Mouse (Mus musculus) macrophage (primary cell): ENCODE measurements around the gene Nlgn2. TPM values are rescaled to one million over a fixed set of nuclear protein-coding genes. Genes with fewer than 3 reads are reported as not detected.

Experiments
- H3K27ac ChIP-seq: fragments of 350-480 bp; formaldehyde crosslinking; 2 replicates; pipeline ENCODE4 v1.9.0; 2021
- H3K36me3 ChIP-seq: fragments of 350-480 bp; formaldehyde crosslinking; 2 replicates; pipeline ENCODE4 v1.9.0; 2021; ENCODE audit errors: inconsistent target
- H3K4me3 ChIP-seq: fragments of 350-480 bp; formaldehyde crosslinking; 2 replicates; pipeline ENCODE4 v1.9.0; 2021; ENCODE audit errors: inconsistent target
- H3K79me2 ChIP-seq: fragments of 350-480 bp; formaldehyde crosslinking; 2 replicates; pipeline ENCODE4 v1.9.0; 2021; ENCODE audit errors: inconsistent target
- WGBS: methylation state at CpG from one replicate; pipeline ENCODE4 v1.1.7; 2026; ENCODE audit warnings: inconsistent platforms; ENCODE audit not compliant: missing documents; 5-methylcytosine and 5-hydroxymethylcytosine counted together
- polyA plus RNA-seq: library from polyadenylated mRNA; stranded (reverse); fragments of 250-400 nt; gene quantifications from 3 replicates; pipeline ENCODE4 v1.2.4, GENCODE M21; 2018; ENCODE audit warnings: inconsistent platforms

The Nlgn2 gene
- polyA plus RNA-seq, 1 experiment from 2014 or later: 0.80 TPM

DNA sequence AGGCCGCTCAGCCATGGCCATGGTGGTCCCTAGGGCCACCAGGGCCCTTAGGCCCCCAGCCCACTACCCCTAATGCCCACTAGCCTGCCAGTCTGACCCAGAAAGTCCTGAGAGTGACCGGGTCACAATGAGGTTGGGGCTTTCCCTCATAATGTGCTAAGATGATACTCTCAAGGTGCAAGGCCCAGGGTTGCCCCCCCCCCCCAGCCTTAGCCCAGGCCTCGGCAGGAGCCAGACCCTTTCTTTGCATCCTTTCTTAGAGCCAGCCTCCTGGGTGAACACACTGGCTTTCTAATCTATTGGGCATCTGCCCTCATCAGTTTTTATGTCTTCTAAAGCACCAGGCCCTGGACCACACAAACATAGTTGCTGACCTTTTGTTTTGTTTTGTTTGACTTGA lies 15.5 kb downstream of the Nlgn2 start, which contains the start of gene Spem1:
TSS of gene Spem1 (minus strand) at position 101 of the 400 bp plus-strand sequence.
- no peak within 1 kb of the TSS for H3K27ac ChIP-seq
- no peaks in the 10 kb centered on the region for H3K36me3 ChIP-seq
- H3K79me2 ChIP-seq: no peaks in the 10 kb centered on the region
- no peak within 1 kb of the TSS for H3K4me3 ChIP-seq
- 84% methylated on average over 3 of the region's 3 CpGs for WGBS

DNA sequence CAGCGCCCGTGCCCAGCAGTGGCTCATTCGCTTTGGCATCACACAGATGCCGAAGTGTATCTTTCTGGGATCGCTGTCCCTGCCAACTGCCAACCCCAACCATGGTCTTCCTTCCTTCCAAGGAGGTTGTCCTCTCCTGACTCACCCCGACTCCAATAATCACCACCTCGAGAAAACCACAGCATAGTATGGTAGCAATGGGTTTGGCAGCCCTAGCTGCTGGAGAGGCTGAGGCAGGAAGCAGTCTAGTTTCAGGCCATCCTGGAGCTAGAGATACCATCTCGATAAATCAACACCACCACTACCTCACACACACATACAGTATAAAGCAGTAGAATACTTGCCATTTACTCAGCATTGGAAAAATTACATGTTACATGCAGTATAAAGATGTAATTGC lies 18.7 kb downstream of the Nlgn2 start:
- H3K36me3 ChIP-seq: no peaks in the 10 kb centered on the region
- WGBS: 51% methylated on average over 8 of the region's 8 CpGs
- H3K4me3 ChIP-seq: no peak overlapping the region
- H3K79me2 ChIP-seq: no peaks in the 10 kb centered on the region
- no peak overlapping the region for H3K27ac ChIP-seq

DNA sequence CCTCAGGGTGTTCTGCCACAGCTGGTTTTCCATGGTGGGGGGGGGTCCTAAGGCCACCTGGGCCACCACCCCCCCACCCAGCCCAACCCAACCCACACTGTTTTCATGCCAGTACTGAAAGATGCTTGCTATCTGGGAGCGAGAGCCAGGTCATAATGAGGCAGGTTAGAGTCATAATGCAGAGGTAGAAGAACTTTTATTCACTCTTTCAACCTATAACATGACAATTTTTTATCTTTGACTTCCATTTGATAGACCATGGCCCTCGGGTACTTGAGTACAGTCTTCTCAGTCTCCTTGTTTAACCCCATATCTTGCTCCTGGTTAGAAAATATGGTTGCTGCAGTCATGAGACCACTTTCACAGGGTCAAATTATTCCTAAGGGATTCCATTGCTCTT lies 19.2 kb downstream of the Nlgn2 start, which contains the start of gene Spem2:
TSS of gene Spem2 (minus strand) at position 101 of the 400 bp plus-strand sequence.
- no peaks in the 10 kb centered on the region for H3K36me3 ChIP-seq
- H3K4me3 ChIP-seq: no peak within 1 kb of the TSS
- H3K79me2 ChIP-seq: no peaks in the 10 kb centered on the region
- H3K27ac ChIP-seq: no peak within 1 kb of the TSS
- WGBS: 92% methylated on average over 2 of the region's 2 CpGs

GRCm38 (mm10) chr11:69816520-69816919 lies 21.1 kb downstream of the Nlgn2 start:
- 95% methylated on average over 8 of the region's 12 CpGs for WGBS
- H3K79me2 ChIP-seq: no peaks in the 10 kb centered on the region
- H3K27ac ChIP-seq: no peak overlapping the region
- no peaks in the 10 kb centered on the region for H3K36me3 ChIP-seq
- no peak overlapping the region for H3K4me3 ChIP-seq

- Histone ChIP-seq H3K79me2 (no peaks in the 10 kb centered on the region), H3K27ac (no peak within 1 kb of the TSS), H3K4me3 (no peak within 1 kb of the TSS), H3K36me3 (no peaks in the 10 kb centered on the region)
- 79% methylated on average over 10 of the region's 10 CpGs for WGBS
These were observed 22.4 kb downstream of the Nlgn2 start, which contains the start of gene Gm39566 for GRCm38 (mm10) chr11:69815155-69815554. Gene Gm39566, minus strand, starts transcription at chr11:69815298.

DNA sequence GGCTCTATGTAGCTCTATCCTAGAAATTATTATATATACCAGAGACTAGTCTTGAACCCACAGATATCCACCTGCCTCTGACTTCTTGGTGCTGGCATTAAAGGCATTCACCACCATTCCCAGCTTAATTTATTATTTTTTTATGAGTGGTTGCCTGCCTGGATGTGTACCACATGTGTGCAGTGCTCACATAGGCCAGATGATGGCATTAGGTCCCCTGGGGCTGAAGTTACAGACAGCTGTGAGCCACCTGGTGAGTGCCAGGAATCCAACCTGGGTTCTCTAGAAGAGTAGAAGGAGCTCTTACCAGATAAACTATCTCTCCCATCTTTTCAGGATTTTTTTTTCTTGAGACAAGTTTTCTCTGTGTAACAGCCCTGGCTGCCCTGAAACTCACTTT lies 27.3 kb downstream of the Nlgn2 start:
- H3K36me3 ChIP-seq: no peaks in the 10 kb centered on the region
- H3K79me2 ChIP-seq: no peaks in the 10 kb centered on the region
- no peak overlapping the region for H3K4me3 ChIP-seq
- H3K27ac ChIP-seq: no peak overlapping the region

- H3K36me3 ChIP-seq: no peaks in the 10 kb centered on the region
- H3K79me2 ChIP-seq: no peaks in the 10 kb centered on the region
- 91% methylated on average over 2 of the region's 2 CpGs for WGBS
- H3K27ac ChIP-seq: no peak overlapping the region
- no peak overlapping the region for H3K4me3 ChIP-seq
These were observed 29.9 kb downstream of the Nlgn2 start for GRCm38 (mm10) chr11:69807641-69808040.

- H3K27ac ChIP-seq: no peak overlapping the region
- H3K36me3 ChIP-seq: no peaks in the 10 kb centered on the region
- no peak overlapping the region for H3K4me3 ChIP-seq
- no peaks in the 10 kb centered on the region for H3K79me2 ChIP-seq
- 92% methylated on average over 4 of the region's 4 CpGs for WGBS
These were observed 31.2 kb downstream of the Nlgn2 start for GRCm38 (mm10) chr11:69806378-69806777.

DNA sequence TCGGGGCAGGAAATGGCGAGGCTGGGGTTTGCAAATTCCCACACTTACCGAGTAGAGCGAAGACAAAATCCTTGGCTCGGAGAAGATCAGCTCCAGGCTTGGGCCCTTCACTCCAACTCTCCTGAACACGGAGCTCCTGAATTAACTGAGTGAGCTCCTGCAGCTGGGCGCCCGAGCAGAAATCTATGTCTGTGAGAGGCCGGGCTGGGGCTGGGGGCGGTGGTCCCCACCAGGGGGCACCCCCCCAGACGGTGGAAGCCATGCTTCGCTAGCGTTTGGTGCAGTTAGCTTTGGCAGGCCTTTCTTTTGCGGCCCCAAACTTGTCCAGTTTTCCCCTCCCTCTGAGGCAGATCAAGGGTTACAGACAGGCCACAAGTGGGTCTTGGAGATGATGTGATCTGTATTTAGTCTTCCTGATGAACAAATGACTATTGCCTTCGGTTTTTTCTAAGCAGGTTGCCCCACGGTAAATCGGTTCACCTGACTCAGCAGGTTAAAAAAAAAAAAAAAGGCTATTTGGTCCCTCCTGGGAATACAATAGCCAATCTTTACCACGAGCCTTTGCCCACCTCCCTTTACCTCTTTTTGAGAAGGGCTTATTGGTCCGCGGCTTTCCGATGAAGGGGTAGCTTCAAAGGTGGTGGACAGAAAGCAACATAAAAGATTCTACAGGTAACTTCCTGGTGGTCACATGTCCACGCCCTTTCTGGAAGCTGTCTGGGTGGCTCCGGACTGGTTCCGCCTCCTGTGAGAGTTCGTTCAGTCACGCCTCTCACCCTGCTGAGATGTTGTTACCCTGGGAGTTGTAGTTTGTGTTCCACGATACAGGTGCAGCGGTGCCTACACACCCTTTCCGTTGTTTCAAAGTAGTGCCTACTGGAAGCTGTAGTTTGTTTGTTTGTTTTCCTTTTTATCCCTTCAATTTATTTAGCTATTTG lies 32.3 kb downstream of the Nlgn2 start, which contains the start of gene Tmem102:
TSS of gene Tmem102 (minus strand) at position 653 of the 938 bp plus-strand sequence.
- WGBS: 64% methylated on average over 29 of the region's 29 CpGs
- Histone ChIP-seq H3K27ac (no peak within 1 kb of the TSS), H3K79me2 (no peaks in the 10 kb centered on the region), H3K4me3 (no peak within 1 kb of the TSS), H3K36me3 (no peaks in the 10 kb centered on the region)

DNA sequence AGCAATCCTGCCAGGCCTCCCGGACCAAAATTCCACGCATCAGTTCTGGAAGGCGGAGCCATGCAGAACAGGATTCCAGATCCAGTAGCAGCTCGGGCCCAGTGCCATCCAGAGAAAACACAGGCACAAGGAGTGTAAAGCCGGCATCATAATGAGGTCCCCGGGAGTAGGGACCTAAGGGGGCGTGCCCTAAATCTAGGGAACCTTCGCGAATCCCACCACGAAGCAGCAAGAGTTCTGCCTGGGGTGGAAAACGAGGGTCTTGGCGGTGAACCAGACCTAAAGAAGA lies 33.0 kb downstream of the Nlgn2 start:
- 61% methylated on average over 12 of the region's 12 CpGs for WGBS
- H3K4me3 ChIP-seq: no peak overlapping the region

DNA sequence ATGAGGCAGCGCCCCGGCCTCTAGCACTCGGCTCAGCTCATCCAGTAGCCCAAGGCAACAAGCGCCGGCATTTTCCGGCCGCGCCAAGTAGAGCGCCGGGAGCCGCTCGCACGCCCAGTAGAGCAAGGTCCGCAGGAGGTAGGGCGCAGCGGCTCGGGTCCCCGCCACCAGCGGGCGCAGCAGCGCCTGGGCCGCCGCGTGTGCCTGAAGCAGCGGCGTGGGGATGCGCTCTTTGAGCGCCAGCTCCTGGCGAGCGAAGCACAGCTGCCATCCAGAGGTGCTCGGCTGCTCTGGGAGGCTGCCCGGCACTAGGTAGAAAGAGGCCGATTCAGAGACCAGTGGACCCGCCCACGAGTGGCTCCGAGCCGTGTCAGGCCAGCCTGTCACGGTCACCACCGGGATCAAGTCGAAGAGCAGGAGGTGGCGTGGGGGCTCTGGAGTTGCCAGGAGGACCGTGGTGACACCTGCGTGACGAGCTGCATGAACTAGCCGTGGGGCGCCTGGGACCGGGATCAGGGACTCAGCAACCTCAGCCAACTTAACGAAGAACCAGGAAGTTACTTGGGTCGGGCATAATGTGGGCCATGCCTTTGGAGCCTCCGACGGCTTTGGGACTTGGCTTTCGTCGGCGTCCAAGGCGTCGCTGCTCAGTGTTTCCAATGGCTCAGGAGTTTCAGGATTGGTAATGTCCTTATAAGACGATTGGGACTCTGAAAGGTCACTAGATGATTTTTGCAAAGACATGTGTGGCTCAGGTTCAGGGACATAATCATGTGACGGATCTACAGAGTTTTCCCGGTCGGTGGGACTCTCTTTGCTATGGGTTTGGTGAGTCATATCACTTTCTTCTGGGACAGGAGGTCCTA lies 33.6 kb downstream of the Nlgn2 start:
- H3K4me3 ChIP-seq: peak overlapping the region; percentile 17; the same call in 1 of the 2 replicates
- no peak overlapping the region for H3K27ac ChIP-seq
- no peaks in the 10 kb centered on the region for H3K36me3 ChIP-seq
- H3K79me2 ChIP-seq: no peaks in the 10 kb centered on the region
- WGBS: 6% methylated on average over 59 of the region's 60 CpGs

More for the DNA sequence above, 33.0 kb downstream of the Nlgn2 start:
- H3K36me3 ChIP-seq: no peaks in the 10 kb centered on the region
- H3K27ac ChIP-seq: no peak overlapping the region
- no peaks in the 10 kb centered on the region for H3K79me2 ChIP-seq

- Histone ChIP-seq H3K4me3 (peak overlapping the region; percentile 17; the same call in 1 of the 2 replicates), H3K79me2 (no peaks in the 10 kb centered on the region), H3K27ac (no peak overlapping the region), H3K36me3 (no peaks in the 10 kb centered on the region)
- WGBS: 4% methylated on average over 12 of the region's 12 CpGs
These were observed 34.3 kb downstream of the Nlgn2 start for GRCm38 (mm10) chr11:69803328-69803727.

- 3% methylated on average over 33 of the region's 33 CpGs for WGBS
- Histone ChIP-seq H3K4me3 (peak overlapping the region; percentile 17; the same call in 1 of the 2 replicates), H3K36me3 (no peaks in the 10 kb centered on the region), H3K27ac (no peak overlapping the region), H3K79me2 (no peaks in the 10 kb centered on the region)
These were observed 34.9 kb downstream of the Nlgn2 start for GRCm38 (mm10) chr11:69802648-69803105.

DNA sequence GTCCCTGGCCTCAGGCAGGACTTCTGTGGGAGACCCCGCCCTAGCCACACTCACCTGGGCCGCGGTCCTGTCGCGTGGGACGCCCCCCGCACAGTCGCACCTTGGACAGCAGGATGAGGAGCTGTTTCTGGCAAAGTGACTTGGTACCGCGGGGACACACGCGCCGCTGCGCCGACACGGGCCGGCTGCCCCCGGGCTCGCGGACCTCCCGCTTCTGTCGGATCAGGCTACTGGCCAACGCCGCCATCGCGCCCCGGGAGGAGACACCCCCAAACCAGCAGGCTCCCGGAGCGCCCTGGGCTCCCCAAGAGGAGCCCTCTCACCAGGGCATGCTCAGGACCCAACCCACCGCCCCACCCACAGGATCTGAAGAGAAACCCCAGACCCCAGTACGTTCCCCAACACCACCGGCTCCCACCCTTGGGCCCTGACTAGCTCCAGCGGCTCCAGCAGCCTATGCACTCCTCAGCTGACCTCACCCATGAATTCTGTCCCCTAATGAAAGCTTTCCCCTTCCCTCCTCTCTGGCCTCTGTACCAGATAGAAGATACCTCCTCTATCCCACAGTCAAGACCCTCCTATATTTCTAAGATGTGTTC lies 36.1 kb downstream of the Nlgn2 start, which contains the start of gene Fgf11:
TSS of gene Fgf11 (minus strand) at position 479 of the 599 bp plus-strand sequence.
- Histone ChIP-seq H3K4me3 (peak within 1 kb of the TSS; percentile 10; the same call in 1 of the 2 replicates), H3K36me3 (no peaks in the 10 kb centered on the region), H3K27ac (no peak within 1 kb of the TSS), H3K79me2 (no peaks in the 10 kb centered on the region)
- WGBS: 11% methylated on average over 11 of the region's 33 CpGs
